Mouse (Mus musculus): ENCODE measurements around the gene Tmem50a.

DNA sequence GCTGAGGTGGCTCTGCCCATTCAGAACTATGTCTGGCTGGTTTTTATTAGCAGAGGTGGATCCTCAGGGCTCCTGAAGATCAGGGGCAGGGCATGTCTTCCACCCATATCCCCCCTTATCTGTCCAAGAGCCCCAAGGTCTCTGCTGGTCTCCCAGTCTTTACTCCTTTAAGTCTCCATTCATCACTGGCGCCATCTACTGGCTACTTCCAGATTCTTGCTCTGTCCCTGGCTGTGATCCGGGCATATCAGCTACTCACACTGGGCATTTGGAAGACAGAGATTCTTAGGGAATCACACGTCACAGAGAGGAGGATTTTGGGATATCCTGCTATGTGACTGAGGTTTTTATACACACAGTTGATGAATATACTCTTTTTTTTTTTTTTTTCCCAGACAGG is 41.5 kb upstream of the Tmem50a start:
- no peak for TF ChIP-seq USF1 (IDR thresholded peaks at IDR 0.05; ENCODE audit: low read depth)
- no peak for TF ChIP-seq POLR2A (IDR thresholded peaks at IDR 0.05; ENCODE audit: insufficient read length, low read depth)
- no peak for TF ChIP-seq MYOD1 (IDR thresholded peaks at IDR 0.05; ENCODE audit: control insufficient read depth in 1 of 3, insufficient read length in 2 of 3, low read depth in 2 of 3)
- no peak for TF ChIP-seq E2F4 (IDR thresholded peaks at IDR 0.05; ENCODE audit: insufficient read depth)
- no peak for TF ChIP-seq TCF3 (IDR thresholded peaks at IDR 0.05; ENCODE audit: insufficient read length, low read depth)
- TF ChIP-seq POLR2AphosphoS2 (IDR thresholded peaks at IDR 0.05; ENCODE audit: insufficient read length, low read depth), result no peak
- no peak for TF ChIP-seq TCF12 (IDR thresholded peaks at IDR 0.05; ENCODE audit: insufficient read depth, poor library complexity, severe bottlenecking)
- TF ChIP-seq CEBPB (IDR thresholded peaks at IDR 0.05; ENCODE audit: insufficient read depth, poor library complexity, severe bottlenecking), result no peak
- TF ChIP-seq MYOG (IDR thresholded peaks at IDR 0.05; ENCODE audit: control insufficient read depth in 1 of 3, insufficient read depth in 1 of 3, insufficient read length in 2 of 3, low read depth in 2 of 3), result no peak
- TF ChIP-seq MAX (IDR thresholded peaks at IDR 0.05; ENCODE audit: low read depth), result no peak

Measured in myocyte (in vitro differentiated cells).